Mouse (Mus musculus): ENCODE data around the gene Ryk. TPM values are rescaled to one million over a fixed set of nuclear protein-coding genes. Genes with fewer than 3 reads are reported as not detected.

Ryk gene
- polyA plus RNA-seq, 1 experiment from 2014 or later = 25.3 TPM

GRCm38 (mm10) chr9:102933925-102934721, 99.4 kb downstream of the Ryk start:
- H3K4me3 ChIP-seq (ENCODE audit: low read depth, low read length) = no peak overlapping the region

DNA sequence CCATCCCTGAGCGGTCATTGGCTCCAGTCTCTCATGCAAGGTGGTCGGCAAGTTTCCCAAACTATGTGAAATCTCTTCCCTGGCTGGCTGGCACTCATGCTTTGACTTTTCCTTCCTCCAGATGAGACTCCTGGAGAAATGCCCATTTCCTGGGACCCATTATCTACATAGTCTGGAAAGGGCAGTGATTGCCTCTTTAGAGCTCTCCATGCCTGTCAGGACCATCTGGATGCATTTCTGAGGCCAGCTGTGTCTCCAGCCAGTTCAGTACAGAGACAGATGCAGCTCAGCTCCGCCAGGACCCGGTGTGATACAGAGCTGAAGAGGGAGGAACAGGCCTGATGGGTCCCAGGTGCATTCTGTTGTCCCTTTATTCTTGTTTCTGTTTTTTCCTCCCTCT, 107.5 kb downstream of the Ryk start:
- no peak for DNase-seq (ENCODE audit: low spot score)
- WGBS = 89% methylated on average over 4 of the region's 4 CpGs
- no peak for ATAC-seq (ENCODE audit: low FRiP score)
- Histone ChIP-seq H3K4me3 (ENCODE audit: low read depth, low read length) (no peak overlapping the region), H3K9ac (ENCODE audit: low read depth, low read length) (no peak overlapping the region), H3K4me2 (replicated peaks; ENCODE audit: low read depth, low read length) (no peak overlapping the region), H3K27me3 (ENCODE audit: control insufficient read depth, insufficient read depth, low read length) (no peaks in the 10 kb centered on the region), H3K27ac (ENCODE audit: low read depth, low read length) (no peak overlapping the region), H3K4me1 (replicated peaks; ENCODE audit: control insufficient read depth, insufficient read depth, low read length) (no peaks in the 10 kb centered on the region), H3K9me3 (ENCODE audit: control insufficient read depth, low read length) (no peaks in the 10 kb centered on the region), H3K36me3 (ENCODE audit: control insufficient read depth, insufficient read depth, low read length) (no peaks in the 10 kb centered on the region)

More at GRCm38 (mm10) chr9:102933925-102934721, 99.4 kb downstream of the Ryk start:
- Histone ChIP-seq H3K9me3 (ENCODE audit: control insufficient read depth, low read length) (no peaks in the 10 kb centered on the region), H3K27ac (ENCODE audit: low read depth, low read length) (no peak overlapping the region), H3K36me3 (ENCODE audit: control insufficient read depth, insufficient read depth, low read length) (no peaks in the 10 kb centered on the region), H3K4me2 (replicated peaks; ENCODE audit: low read depth, low read length) (no peak overlapping the region), H3K27me3 (ENCODE audit: control insufficient read depth, insufficient read depth, low read length) (no peaks in the 10 kb centered on the region), H3K9ac (ENCODE audit: low read depth, low read length) (no peak overlapping the region), H3K4me1 (replicated peaks; ENCODE audit: control insufficient read depth, insufficient read depth, low read length) (no peaks in the 10 kb centered on the region)
- 51% methylated on average over 20 of the region's 20 CpGs for WGBS
- ATAC-seq (ENCODE audit: low FRiP score) = no peak
- peak; percentile 17 for DNase-seq (ENCODE audit: low spot score)

DNA sequence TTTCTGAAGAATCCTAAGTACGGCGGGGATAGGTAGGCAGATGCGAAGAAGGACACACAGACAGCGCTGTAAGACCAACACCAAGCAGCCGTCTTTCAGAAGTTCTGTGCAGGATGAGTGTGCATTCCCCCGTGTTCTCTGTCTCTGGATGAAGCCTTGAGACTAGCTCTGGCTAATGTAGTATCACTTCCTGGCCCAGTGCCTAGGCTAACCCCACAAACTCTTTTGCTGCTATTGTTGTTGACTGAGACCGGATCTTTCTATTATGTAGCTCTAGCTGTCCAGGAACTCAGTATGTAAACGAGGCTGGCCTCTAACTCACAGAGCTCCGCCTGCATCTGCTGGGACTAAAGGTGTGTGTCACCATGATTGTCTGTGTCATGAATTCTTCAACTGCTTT, 110.2 kb downstream of the Ryk start:
- H3K4me2 ChIP-seq (replicated peaks; ENCODE audit: low read depth, low read length) = no peak overlapping the region
- H3K4me3 ChIP-seq (ENCODE audit: low read depth, low read length) = no peak overlapping the region
- no peak for ATAC-seq (ENCODE audit: low FRiP score)
- H3K27me3 ChIP-seq (ENCODE audit: control insufficient read depth, insufficient read depth, low read length) = no peaks in the 10 kb centered on the region
- H3K4me1 ChIP-seq (replicated peaks; ENCODE audit: control insufficient read depth, insufficient read depth, low read length) = no peaks in the 10 kb centered on the region
- H3K27ac ChIP-seq (ENCODE audit: low read depth, low read length) = no peak overlapping the region
- WGBS = 91% methylated on average over 9 of the region's 9 CpGs
- no peak overlapping the region for H3K9ac ChIP-seq (ENCODE audit: low read depth, low read length)
- H3K9me3 ChIP-seq (ENCODE audit: control insufficient read depth, low read length) = no peaks in the 10 kb centered on the region
- no peaks in the 10 kb centered on the region for H3K36me3 ChIP-seq (ENCODE audit: control insufficient read depth, insufficient read depth, low read length)
- no peak for DNase-seq (ENCODE audit: low spot score)

DNA sequence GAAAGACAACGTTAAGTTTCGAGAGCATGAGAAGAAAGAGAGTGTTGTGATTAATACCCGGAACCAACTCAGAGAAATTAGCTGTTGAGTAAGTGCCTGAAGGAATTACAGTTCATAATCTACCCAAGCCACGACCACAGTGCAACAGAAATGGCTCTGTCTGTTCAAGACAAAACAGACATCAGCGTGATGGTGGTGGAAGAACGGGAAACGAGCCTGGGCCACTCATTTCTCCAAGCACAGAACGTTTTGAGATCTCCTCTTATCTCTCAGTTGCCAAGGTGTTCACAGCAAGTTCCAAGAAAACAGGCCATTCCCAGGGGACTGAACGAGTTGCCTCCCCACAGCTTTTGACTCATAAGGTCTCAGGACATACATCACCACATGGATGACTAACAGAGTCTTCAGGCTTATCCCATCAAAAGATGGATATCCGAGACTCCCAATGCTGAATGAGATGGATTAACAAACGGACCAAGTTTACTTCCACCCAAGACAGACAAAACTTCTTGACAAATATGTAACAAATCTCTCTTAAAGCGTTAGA, 111.8 kb downstream of the Ryk start:
- no peaks in the 10 kb centered on the region for H3K9me3 ChIP-seq (ENCODE audit: control insufficient read depth, low read length)
- no peak overlapping the region for H3K27ac ChIP-seq (ENCODE audit: low read depth, low read length)
- H3K27me3 ChIP-seq (ENCODE audit: control insufficient read depth, insufficient read depth, low read length) = no peaks in the 10 kb centered on the region
- 82% methylated on average over 12 of the region's 12 CpGs for WGBS
- DNase-seq (ENCODE audit: low spot score) (no peak), ATAC-seq (ENCODE audit: low FRiP score) (no peak)
- H3K9ac ChIP-seq (ENCODE audit: low read depth, low read length) = no peak overlapping the region
- no peak overlapping the region for H3K4me3 ChIP-seq (ENCODE audit: low read depth, low read length)
- H3K4me1 ChIP-seq (replicated peaks; ENCODE audit: control insufficient read depth, insufficient read depth, low read length) = no peaks in the 10 kb centered on the region
- H3K36me3 ChIP-seq (ENCODE audit: control insufficient read depth, insufficient read depth, low read length) = no peaks in the 10 kb centered on the region
- no peak overlapping the region for H3K4me2 ChIP-seq (replicated peaks; ENCODE audit: low read depth, low read length)

- WGBS = 81% methylated on average over 5 of the region's 5 CpGs
- H3K4me1 ChIP-seq (replicated peaks; ENCODE audit: control insufficient read depth, insufficient read depth, low read length) = no peaks in the 10 kb centered on the region
- no peak for DNase-seq (ENCODE audit: low spot score)
- ATAC-seq (ENCODE audit: low FRiP score) = no peak
- H3K4me3 ChIP-seq (ENCODE audit: low read depth, low read length) = no peak overlapping the region
- H3K9me3 ChIP-seq (ENCODE audit: control insufficient read depth, low read length) = no peaks in the 10 kb centered on the region
- no peaks in the 10 kb centered on the region for H3K27me3 ChIP-seq (ENCODE audit: control insufficient read depth, insufficient read depth, low read length)
- H3K9ac ChIP-seq (ENCODE audit: low read depth, low read length) = no peak overlapping the region
- no peak overlapping the region for H3K27ac ChIP-seq (ENCODE audit: low read depth, low read length)
- H3K36me3 ChIP-seq (ENCODE audit: control insufficient read depth, insufficient read depth, low read length) = no peaks in the 10 kb centered on the region
- no peak overlapping the region for H3K4me2 ChIP-seq (replicated peaks; ENCODE audit: low read depth, low read length)
Observed at GRCm38 (mm10) chr9:102948706-102949105, 114.0 kb downstream of the Ryk start.

GRCm38 (mm10) chr9:102951091-102951994, 116.6 kb downstream of the Ryk start:
- Histone ChIP-seq H3K4me3 (ENCODE audit: low read depth, low read length) (no peak overlapping the region), H3K9ac (ENCODE audit: low read depth, low read length) (no peak overlapping the region), H3K27me3 (ENCODE audit: control insufficient read depth, insufficient read depth, low read length) (no peaks in the 10 kb centered on the region), H3K4me2 (replicated peaks; ENCODE audit: low read depth, low read length) (no peak overlapping the region), H3K27ac (ENCODE audit: low read depth, low read length) (no peak overlapping the region), H3K4me1 (replicated peaks; ENCODE audit: control insufficient read depth, insufficient read depth, low read length) (no peaks in the 10 kb centered on the region), H3K9me3 (ENCODE audit: control insufficient read depth, low read length) (no peaks in the 10 kb centered on the region), H3K36me3 (ENCODE audit: control insufficient read depth, insufficient read depth, low read length) (no peaks in the 10 kb centered on the region)
- WGBS = 91% methylated on average over 9 of the region's 9 CpGs
- DNase-seq (ENCODE audit: low spot score) = no peak
- ATAC-seq (ENCODE audit: low FRiP score) = no peak

DNA sequence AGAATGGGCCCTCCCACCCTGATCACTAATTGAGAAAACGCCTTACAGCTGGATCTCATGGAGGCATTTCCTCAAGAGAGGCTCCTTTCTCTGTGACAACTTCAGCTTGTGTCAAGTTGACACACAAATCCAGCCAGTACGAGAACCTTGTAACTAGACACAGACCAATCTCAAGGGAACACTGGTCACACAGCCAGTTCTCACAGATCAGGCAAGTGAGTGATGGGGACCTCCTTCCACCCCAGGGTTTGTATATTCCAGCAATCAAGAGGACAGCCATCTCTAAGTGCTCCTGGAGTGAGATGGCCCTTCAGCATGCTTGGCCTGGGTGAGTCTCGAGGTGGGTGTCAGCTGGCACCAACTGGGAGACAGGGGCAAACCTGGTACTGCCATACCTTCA, 121.1 kb downstream of the Ryk start:
- no peak overlapping the region for H3K4me2 ChIP-seq (replicated peaks; ENCODE audit: low read depth, low read length)
- DNase-seq (ENCODE audit: low spot score) (no peak), ATAC-seq (ENCODE audit: low FRiP score) (no peak)
- no peaks in the 10 kb centered on the region for H3K36me3 ChIP-seq (ENCODE audit: control insufficient read depth, insufficient read depth, low read length)
- no peaks in the 10 kb centered on the region for H3K27me3 ChIP-seq (ENCODE audit: control insufficient read depth, insufficient read depth, low read length)
- H3K4me3 ChIP-seq (ENCODE audit: low read depth, low read length) = no peak overlapping the region
- no peak overlapping the region for H3K27ac ChIP-seq (ENCODE audit: low read depth, low read length)
- no peaks in the 10 kb centered on the region for H3K9me3 ChIP-seq (ENCODE audit: control insufficient read depth, low read length)
- no peaks in the 10 kb centered on the region for H3K4me1 ChIP-seq (replicated peaks; ENCODE audit: control insufficient read depth, insufficient read depth, low read length)
- WGBS = 85% methylated on average over 3 of the region's 3 CpGs
- no peak overlapping the region for H3K9ac ChIP-seq (ENCODE audit: low read depth, low read length)
